Mouse (Mus musculus): ENCODE data around the gene 4930412O13Rik.

DNA sequence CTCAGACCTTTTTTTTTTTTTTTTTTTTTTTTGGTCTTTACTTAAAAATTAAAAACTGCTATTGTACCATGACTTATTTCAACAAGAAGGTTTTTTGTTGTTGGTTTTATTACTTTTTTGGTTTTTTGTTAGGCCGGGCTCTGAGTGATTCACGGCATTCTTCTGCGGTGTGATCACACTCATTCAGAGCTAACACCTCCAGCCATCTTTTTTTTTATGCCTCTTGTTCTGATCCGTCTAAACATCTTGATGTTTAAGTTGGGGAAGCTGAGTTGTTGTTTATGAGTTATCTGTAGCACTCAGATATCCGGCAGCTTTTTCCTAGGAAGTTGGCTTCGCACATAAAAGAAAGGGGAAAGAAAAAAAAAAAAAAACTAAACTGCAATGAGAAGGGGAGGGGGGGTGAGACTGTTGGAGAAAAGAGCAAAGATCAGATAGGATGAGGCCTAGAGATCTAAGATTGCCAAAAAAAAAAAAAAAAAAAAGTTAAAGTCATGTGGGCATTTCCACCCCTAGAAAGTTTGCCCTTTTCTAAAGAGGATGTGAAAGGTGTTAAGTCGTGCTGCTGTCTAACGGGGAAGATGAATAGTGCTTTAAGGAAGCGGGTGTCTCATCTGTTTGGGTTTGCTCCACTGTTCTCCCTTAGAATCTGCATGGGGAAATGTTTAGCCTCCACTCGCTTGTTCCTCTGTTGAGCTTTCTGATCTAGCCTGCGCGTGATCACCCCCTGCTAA is 13.8 kb upstream of the 4930412O13Rik start:
- TF ChIP-seq POLR2A (IDR thresholded peaks at IDR 0.05; ENCODE audit: control insufficient read depth, low read depth, low read length) = no peak
- TF ChIP-seq CTCF (IDR thresholded peaks at IDR 0.05; ENCODE audit: control insufficient read depth, insufficient read depth, insufficient replicate concordance, low read depth, low read length) = no peak
